Mouse (Mus musculus) neural tube, embryonic 13.5 days (tissue): ENCODE results near the gene Ranbp1. TPM values are rescaled to one million over a fixed set of nuclear protein-coding genes. Genes with fewer than 3 reads are reported as not detected.

Source experiments
- ATAC-seq: fragments of 200-750 bp; cut with Nextera tagmentation; 2 replicates; pipeline ENCODE4 v1.8.0; 2017; ENCODE audit warnings: low read depth, mild to moderate bottlenecking, moderate TSS enrichment, moderate library complexity
- H3K27ac ChIP-seq: fragments of 300-500 bp; sonication (generic); replicated peaks from 2 replicates; pipeline ENCODE4 v1.5.1; 2015; ENCODE audit warnings: moderate library complexity, mild to moderate bottlenecking, inconsistent platforms
- H3K27me3 ChIP-seq: fragments of 300-500 bp; sonication (generic); 2 replicates; pipeline ENCODE4 v1.6.1; 2015; ENCODE audit warnings: mild to moderate bottlenecking, inconsistent platforms
- H3K36me3 ChIP-seq: fragments of 300-500 bp; sonication (generic); 2 replicates; pipeline ENCODE4 v1.6.1; 2015; ENCODE audit warnings: mild to moderate bottlenecking, inconsistent platforms
- H3K4me1 ChIP-seq: fragments of 300-500 bp; sonication (generic); replicated peaks from 2 replicates; pipeline ENCODE4 v1.6.1; 2015; ENCODE audit warnings: inconsistent platforms
- H3K4me2 ChIP-seq: fragments of 300-500 bp; sonication (generic); 2 replicates; pipeline ENCODE4 v1.6.1; 2015; ENCODE audit warnings: inconsistent platforms, mild to moderate bottlenecking, moderate library complexity
- H3K4me3 ChIP-seq: fragments of 300-500 bp; sonication (generic); 2 replicates; pipeline ENCODE4 v1.5.1; 2015; ENCODE audit warnings: mild to moderate bottlenecking, inconsistent platforms
- H3K9ac ChIP-seq: fragments of 300-500 bp; sonication (generic); 2 replicates; pipeline ENCODE4 v1.6.1; 2015; ENCODE audit warnings: moderate library complexity, mild to moderate bottlenecking, inconsistent platforms
- H3K9me3 ChIP-seq: fragments of 300-500 bp; sonication (generic); 2 replicates; pipeline ENCODE4 v1.6.1; 2016; ENCODE audit warnings: inconsistent platforms
- WGBS: fragments of 180-500 bp; shearing (Covaris S2); methylation state at CpG from one replicate; pipeline ENCODE4 v1.1.7; 2015; 5-methylcytosine and 5-hydroxymethylcytosine counted together
- polyA plus RNA-seq: library from polyadenylated mRNA; unstranded; fragments of >200 nt; fragmentation: Nextera tagmentation; extraction: Ambion mirVana; gene quantifications from 2 replicates; pipeline ENCODE4 v1.2.1, GENCODE M21; 2015

The Ranbp1 gene
- polyA plus RNA-seq, 1 experiment from 2014 or later = 432 TPM

GRCm38 (mm10) chr16:18218580-18218996, 29.9 kb downstream of the Ranbp1 start:
- H3K27ac ChIP-seq = no peak overlapping the region
- H3K27me3 ChIP-seq = no peaks in the 10 kb centered on the region
- H3K36me3 ChIP-seq = peaks cover 29% of the 10 kb centered on the region
- peaks cover 48% of the 10 kb centered on the region for H3K4me1 ChIP-seq
- no peak overlapping the region for H3K4me2 ChIP-seq
- ATAC-seq = no peak
- 75% methylated on average over 9 of the region's 9 CpGs for WGBS
- H3K4me3 ChIP-seq = no peak overlapping the region
- no peak overlapping the region for H3K9ac ChIP-seq
- H3K9me3 ChIP-seq = no peaks in the 10 kb centered on the region

GRCm38 (mm10) chr16:18217579-18217978, 31.0 kb downstream of the Ranbp1 start, which contains the start of gene Ccdc188:
Gene Ccdc188, plus strand, starts transcription at chr16:18217879.
- Histone ChIP-seq H3K4me1 (peaks cover 58% of the 10 kb centered on the region), H3K9ac (no peak within 1 kb of the TSS), H3K4me3 (no peak within 1 kb of the TSS), H3K36me3 (peaks cover 19% of the 10 kb centered on the region), H3K4me2 (no peak within 1 kb of the TSS), H3K27me3 (no peaks in the 10 kb centered on the region), H3K27ac (no peak within 1 kb of the TSS), H3K9me3 (no peaks in the 10 kb centered on the region)
- no peak for ATAC-seq
- WGBS = 84% methylated on average over 4 of the region's 4 CpGs

GRCm38 (mm10) chr16:18214858-18215257, 33.7 kb downstream of the Ranbp1 start:
- Histone ChIP-seq H3K4me2 (peak overlapping the region; percentile 56), H3K4me3 (peak overlapping the region; percentile 28), H3K9me3 (no peaks in the 10 kb centered on the region), H3K27ac (peak overlapping the region; percentile 89), H3K9ac (peak overlapping the region; percentile 64), H3K36me3 (no peaks in the 10 kb centered on the region), H3K27me3 (no peaks in the 10 kb centered on the region), H3K4me1 (peaks cover 65% of the 10 kb centered on the region)
- ATAC-seq = no peak
- WGBS = 58% methylated on average over 7 of the region's 7 CpGs

GRCm38 (mm10) chr16:18213689-18214088, 34.8 kb downstream of the Ranbp1 start:
- Histone ChIP-seq H3K9me3 (no peaks in the 10 kb centered on the region), H3K9ac (peak overlapping the region; percentile 64), H3K4me3 (peak overlapping the region; percentile 28), H3K4me1 (peaks cover 72% of the 10 kb centered on the region), H3K4me2 (peak overlapping the region; percentile 56), H3K27ac (peak overlapping the region; percentile 89), H3K27me3 (no peaks in the 10 kb centered on the region), H3K36me3 (no peaks in the 10 kb centered on the region)
- WGBS = 10% methylated on average over 6 of the region's 6 CpGs
- ATAC-seq = peak; percentile 92

GRCm38 (mm10) chr16:18211417-18212171, 36.9 kb downstream of the Ranbp1 start:
- H3K4me2 ChIP-seq = no peak overlapping the region
- WGBS = 46% methylated on average over 10 of the region's 10 CpGs
- H3K27me3 ChIP-seq = no peaks in the 10 kb centered on the region
- H3K9me3 ChIP-seq = no peaks in the 10 kb centered on the region
- no peak overlapping the region for H3K27ac ChIP-seq
- H3K4me1 ChIP-seq = peaks cover 68% of the 10 kb centered on the region
- H3K36me3 ChIP-seq = no peaks in the 10 kb centered on the region
- ATAC-seq = no peak
- no peak overlapping the region for H3K4me3 ChIP-seq
- H3K9ac ChIP-seq = no peak overlapping the region

DNA sequence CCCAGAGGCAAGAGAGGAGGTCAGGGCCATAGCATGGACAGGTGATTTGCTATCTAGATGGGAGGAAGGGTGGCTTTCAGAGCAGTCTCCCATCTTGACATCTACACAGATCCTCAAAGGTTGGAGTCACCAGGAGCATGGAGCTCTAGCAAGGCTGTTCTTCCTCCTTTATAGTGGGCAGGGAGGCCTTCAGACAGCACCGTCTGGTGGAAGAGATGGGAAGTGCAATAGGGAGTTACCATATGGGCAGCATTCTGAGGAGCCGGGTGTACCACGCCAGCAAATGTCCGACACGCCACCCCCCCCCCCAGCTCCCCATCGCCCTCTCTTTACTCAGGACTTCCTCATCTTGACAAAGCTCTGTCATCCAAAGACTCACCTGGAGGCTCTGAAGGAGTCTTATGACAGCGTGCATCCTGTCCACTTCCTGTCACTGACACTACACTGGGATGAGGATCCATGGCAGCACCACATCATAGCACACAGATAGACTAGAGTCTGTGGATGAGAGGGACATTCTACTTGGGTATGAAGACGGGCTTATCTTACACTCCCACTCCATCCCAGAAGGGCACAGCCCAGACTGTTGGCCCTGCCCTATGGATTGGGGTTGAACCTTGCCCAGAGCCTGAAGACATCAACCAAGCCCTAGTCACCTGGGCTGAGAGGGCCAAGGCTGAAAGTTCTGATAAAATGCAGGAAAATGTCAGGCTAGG, 37.7 kb downstream of the Ranbp1 start:
- H3K27me3 ChIP-seq = no peaks in the 10 kb centered on the region
- WGBS = 28% methylated on average over 8 of the region's 8 CpGs
- H3K9ac ChIP-seq = no peak overlapping the region
- H3K4me1 ChIP-seq = peaks cover 63% of the 10 kb centered on the region
- H3K4me2 ChIP-seq = no peak overlapping the region
- H3K36me3 ChIP-seq = no peaks in the 10 kb centered on the region
- no peak overlapping the region for H3K27ac ChIP-seq
- H3K4me3 ChIP-seq = no peak overlapping the region
- no peak for ATAC-seq
- no peaks in the 10 kb centered on the region for H3K9me3 ChIP-seq

DNA sequence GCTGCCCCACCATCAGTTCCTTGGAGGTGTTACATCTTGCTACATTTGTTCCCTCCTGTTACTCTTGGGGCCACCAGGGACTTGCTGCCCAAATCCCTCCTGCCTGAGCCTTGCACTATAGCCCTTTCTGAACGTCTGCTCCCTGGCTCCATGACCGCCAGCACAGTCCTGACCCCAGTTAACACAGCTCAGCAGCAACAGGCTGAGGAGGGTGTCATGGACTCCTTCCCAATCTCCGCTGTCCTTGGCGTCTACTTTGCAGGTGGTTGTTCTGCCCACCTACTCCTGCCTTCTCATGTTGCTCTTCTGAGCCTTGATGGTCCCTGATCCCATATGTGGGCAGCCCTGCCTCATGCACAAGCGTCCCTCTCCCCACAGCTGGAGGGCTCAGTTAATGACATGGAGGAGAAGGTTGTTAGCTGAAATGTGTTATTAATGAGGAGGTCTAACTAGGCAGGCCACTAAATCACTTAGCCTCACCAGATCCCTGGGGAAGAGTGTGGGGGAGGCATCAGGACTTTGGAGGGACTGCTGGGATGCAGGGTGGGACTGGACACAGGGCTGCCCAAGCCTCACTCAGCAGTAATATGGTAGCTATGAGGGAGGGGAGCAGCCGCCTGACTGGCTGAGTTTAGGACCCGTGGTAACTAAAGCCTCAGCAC, 45.0 kb downstream of the Ranbp1 start:
- no peak overlapping the region for H3K4me3 ChIP-seq
- ATAC-seq = no peak
- H3K27me3 ChIP-seq = no peaks in the 10 kb centered on the region
- no peaks in the 10 kb centered on the region for H3K9me3 ChIP-seq
- WGBS = 44% methylated on average over 7 of the region's 7 CpGs
- no peak overlapping the region for H3K27ac ChIP-seq
- no peak overlapping the region for H3K9ac ChIP-seq
- H3K36me3 ChIP-seq = no peaks in the 10 kb centered on the region
- peaks cover 48% of the 10 kb centered on the region for H3K4me1 ChIP-seq
- no peak overlapping the region for H3K4me2 ChIP-seq

- no peaks in the 10 kb centered on the region for H3K27me3 ChIP-seq
- peaks cover 63% of the 10 kb centered on the region for H3K4me1 ChIP-seq
- 87% methylated on average over 1 of the region's 1 CpGs for WGBS
- no peak overlapping the region for H3K4me3 ChIP-seq
- H3K36me3 ChIP-seq = no peaks in the 10 kb centered on the region
- no peaks in the 10 kb centered on the region for H3K9me3 ChIP-seq
- H3K4me2 ChIP-seq = no peak overlapping the region
- H3K27ac ChIP-seq = peak overlapping the region; percentile 14; the same call in 1 of the 2 replicates
- H3K9ac ChIP-seq = no peak overlapping the region
- ATAC-seq = no peak
These were observed 46.5 kb downstream of the Ranbp1 start for GRCm38 (mm10) chr16:18202061-18202460.

- no peaks in the 10 kb centered on the region for H3K9me3 ChIP-seq
- no peak overlapping the region for H3K4me3 ChIP-seq
- no peak overlapping the region for H3K9ac ChIP-seq
- ATAC-seq = no peak
- H3K4me1 ChIP-seq = peaks cover 67% of the 10 kb centered on the region
- H3K4me2 ChIP-seq = no peak overlapping the region
- no peaks in the 10 kb centered on the region for H3K27me3 ChIP-seq
- H3K36me3 ChIP-seq = no peaks in the 10 kb centered on the region
- WGBS = 64% methylated on average over 1 of the region's 1 CpGs
- peak overlapping the region; percentile 14; the same call in 1 of the 2 replicates for H3K27ac ChIP-seq
These were observed 46.9 kb downstream of the Ranbp1 start for GRCm38 (mm10) chr16:18201620-18202019.

- no peaks in the 10 kb centered on the region for H3K27me3 ChIP-seq
- H3K9ac ChIP-seq = no peak overlapping the region
- H3K4me2 ChIP-seq = no peak overlapping the region
- H3K27ac ChIP-seq = peak overlapping the region; percentile 89
- peaks cover 81% of the 10 kb centered on the region for H3K4me1 ChIP-seq
- 81% methylated on average over 2 of the region's 2 CpGs for WGBS
- no peak overlapping the region for H3K4me3 ChIP-seq
- no peak for ATAC-seq
- no peaks in the 10 kb centered on the region for H3K36me3 ChIP-seq
- no peaks in the 10 kb centered on the region for H3K9me3 ChIP-seq
These were observed 48.5 kb downstream of the Ranbp1 start for GRCm38 (mm10) chr16:18200062-18200461.

DNA sequence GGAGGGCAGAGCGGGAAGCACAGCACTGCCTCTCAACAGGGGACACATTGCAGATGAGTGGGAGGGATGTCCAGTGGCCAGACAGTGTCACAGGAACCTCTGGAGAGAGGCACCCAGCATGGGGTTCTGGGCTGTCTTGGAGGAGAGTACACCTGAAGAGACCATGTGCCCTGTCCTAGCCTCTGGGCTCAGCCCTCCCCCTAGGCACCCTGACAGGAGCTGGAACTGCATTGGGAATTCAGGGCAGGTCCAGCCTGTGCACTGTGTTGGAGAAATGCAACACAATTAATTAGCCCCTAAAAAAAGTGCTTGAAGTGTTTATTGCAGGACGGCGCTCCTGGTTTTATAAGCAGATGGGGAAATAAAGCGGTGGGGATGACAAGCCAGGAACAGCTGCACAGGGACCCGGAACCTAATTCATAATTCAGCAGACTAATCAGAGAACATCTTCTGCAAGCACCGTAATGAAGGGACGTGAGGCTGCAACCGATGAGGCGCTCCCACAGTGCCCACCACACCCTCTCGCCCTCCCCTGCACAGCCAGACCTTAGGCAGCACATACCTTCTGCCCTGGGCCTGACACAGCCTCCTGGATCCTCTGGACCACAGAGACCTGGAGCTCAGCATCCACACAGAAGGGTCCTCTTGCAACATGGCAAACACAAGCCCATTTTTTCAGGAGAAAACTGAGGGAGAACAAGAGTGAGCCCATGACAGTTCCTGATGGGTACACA, 50.0 kb downstream of the Ranbp1 start:
- H3K4me1 ChIP-seq = peaks cover 86% of the 10 kb centered on the region
- ATAC-seq = peak; percentile 49

More for the DNA sequence above, 50.0 kb downstream of the Ranbp1 start:
- Histone ChIP-seq H3K9me3 (no peaks in the 10 kb centered on the region), H3K27me3 (no peaks in the 10 kb centered on the region), H3K4me3 (no peak overlapping the region), H3K36me3 (no peaks in the 10 kb centered on the region), H3K4me2 (peak overlapping the region; percentile 5; the same call in 1 of the 2 replicates), H3K27ac (peak overlapping the region; percentile 89), H3K9ac (0 out of 2 replicates have a peak overlapping the region, but pooled peaks have one; percentile 5)
- WGBS = 33% methylated on average over 10 of the region's 10 CpGs
